Mouse (Mus musculus) erythroid progenitor cell, adult 5-6 weeks (primary cell): ENCODE data around the gene Zfp958. TPM values are rescaled to one million over a fixed set of nuclear protein-coding genes. Genes with fewer than 3 reads are reported as not detected.

Experiments used
- ATAC-seq: replicated peaks from 2 replicates; pipeline ENCODE4 v1.8.0; 2016; ENCODE audit warnings: moderate number of reproducible peaks, mild to moderate bottlenecking, moderate TSS enrichment, inconsistent platforms; ENCODE audit not compliant: poor library complexity, low FRiP score, severe bottlenecking
- total RNA-seq, 2 experiments: library from RNA; stranded (forward) in 1 of 2; stranded (reverse) in 1 of 2; fragments of 150-400 nt in 1 of 2; fragments of 186-747, 209-891 nt in 1 of 2; gene quantifications; 2 replicates each; pipeline versions ENCODE4 v1.2.3 to v1.2.4; 2015 to 2017; ENCODE audit warnings: low replicate concordance in 2 of 2

Gene Zfp958
- total RNA-seq, 2 experiments from 2014 or later, result 1.9 to 5.9 TPM

DNA sequence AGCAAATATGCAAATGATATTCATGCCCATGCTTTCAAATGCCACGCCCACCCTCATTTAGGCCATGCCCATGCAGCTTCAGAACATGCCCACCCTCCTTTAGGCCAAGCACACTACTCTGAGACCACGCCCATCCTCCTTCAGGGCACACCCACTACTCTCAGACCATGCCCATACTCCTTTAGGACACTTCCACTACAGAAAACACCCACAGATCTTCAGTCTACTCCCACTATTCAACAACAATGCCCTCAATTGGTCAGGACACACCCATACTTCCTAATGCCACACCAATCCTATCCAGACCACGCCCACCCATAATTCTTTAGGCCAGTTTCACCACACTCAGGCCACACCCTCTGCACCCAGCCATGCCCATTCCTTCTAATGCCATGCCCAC lies 66.8 kb downstream of the Zfp958 start:
- ATAC-seq, result no peak

Other genes with a start within 250 kb of the Zfp958 start
- gene Cers4, start 120.1 kb upstream of the Zfp958 start, total RNA-seq (2015; ENCODE audit: low replicate concordance), result 0.84 and 1.8 TPM in 2 replicates
- 0.53 and 0.64 TPM in 2 replicates for gene Cers4, start 120.1 kb upstream of the Zfp958 start, total RNA-seq (2017; ENCODE audit: low replicate concordance)
- 99.1 and 117 TPM in 2 replicates for gene Shcbp1, start 166.4 kb downstream of the Zfp958 start, total RNA-seq (2015; ENCODE audit: low replicate concordance)
- gene Shcbp1, start 166.4 kb downstream of the Zfp958 start, total RNA-seq (2017; ENCODE audit: low replicate concordance), result 98.6 and 135 TPM in 2 replicates